Mouse (Mus musculus) thymus, adult 2 months (tissue): Measurements from ENCODE around the gene Wwp2. TPM values are rescaled to one million over a fixed set of nuclear protein-coding genes. Genes with fewer than 3 reads are reported as not detected.

Experiments used
- DNase-seq: peaks from one replicate; pipeline ENCODE4 v3.0.0; 2021
- H3K27ac ChIP-seq: fragments of 200-500 bp; 2 replicates; pipeline ENCODE4 v1.5.1; 2012; ENCODE audit warnings: low read length, control low read depth; ENCODE audit not compliant: control insufficient read depth, insufficient read depth
- H3K27me3 ChIP-seq: fragments of 200-500 bp; 2 replicates; pipeline ENCODE4 v1.6.1; 2012; ENCODE audit warnings: mild to moderate bottlenecking, low read length, moderate library complexity, mixed read lengths; ENCODE audit not compliant: control insufficient read depth, insufficient read depth
- H3K36me3 ChIP-seq: fragments of 200-500 bp; 2 replicates; pipeline ENCODE4 v1.6.1; 2012; ENCODE audit warnings: mild to moderate bottlenecking, low read length, moderate library complexity; ENCODE audit not compliant: control insufficient read depth, insufficient read depth
- H3K4me1 ChIP-seq: fragments of 200-500 bp; replicated peaks from 2 replicates; pipeline ENCODE4 v1.6.1; 2012; ENCODE audit warnings: low read length; ENCODE audit not compliant: control insufficient read depth, insufficient read depth
- H3K4me3 ChIP-seq: fragments of 200-500 bp; 2 replicates; pipeline ENCODE4 v1.5.1; 2012; ENCODE audit warnings: mild to moderate bottlenecking, low read length, control low read depth, moderate library complexity; ENCODE audit not compliant: control insufficient read depth, insufficient read depth
- CTCF ChIP-seq: fragments of 200-500 bp; IDR thresholded peaks from 2 replicates; pipeline ENCODE4 v1.5.1; 2012; ENCODE audit warnings: mild to moderate bottlenecking, control low read depth, low read length, moderate library complexity, borderline replicate concordance; ENCODE audit not compliant: control insufficient read depth, poor library complexity, insufficient read depth; ENCODE audit errors: extremely low read depth
- POLR2A ChIP-seq: fragments of 200-500 bp; IDR thresholded peaks from 2 replicates; pipeline ENCODE4 v1.6.1; 2012; ENCODE audit warnings: mild to moderate bottlenecking, low read length, control low read depth, moderate library complexity; ENCODE audit not compliant: control insufficient read depth, poor library complexity, insufficient read depth; ENCODE audit errors: extremely low read depth
- WGBS: fragments of 180-500 bp; shearing (Covaris S2); methylation state at CpG from one replicate; pipeline ENCODE4 v1.1.7; 2018; 5-methylcytosine and 5-hydroxymethylcytosine counted together
- polyA plus RNA-seq: library from polyadenylated mRNA; depleted of rRNA; stranded (reverse); fragments of >200 nt; gene quantifications from 2 replicates; pipeline ENCODE4 v1.2.3, GENCODE M21; 2012

The Wwp2 gene
- polyA plus RNA-seq, 1 experiment: 79.8 TPM

GRCm38 (mm10) chr8:107480436-107480835 is 44.3 kb downstream of the Wwp2 start:
- 93% methylated on average over 4 of the region's 4 CpGs for WGBS
- Histone ChIP-seq H3K4me1 (no peaks in the 10 kb centered on the region), H3K27me3 (no peaks in the 10 kb centered on the region), H3K4me3 (no peak overlapping the region), H3K36me3 (peaks cover 10% of the 10 kb centered on the region), H3K27ac (no peak overlapping the region)
- TF ChIP-seq CTCF (no peak), POLR2A (no peak)
- no peak for DNase-seq

- Histone ChIP-seq H3K27ac (no peak overlapping the region), H3K4me1 (no peaks in the 10 kb centered on the region), H3K4me3 (no peak overlapping the region), H3K27me3 (no peaks in the 10 kb centered on the region), H3K36me3 (peaks cover 13% of the 10 kb centered on the region)
- WGBS: 93% methylated on average over 8 of the region's 8 CpGs
- DNase-seq: no peak
- TF ChIP-seq POLR2A (no peak), CTCF (no peak)
These were observed 47.1 kb downstream of the Wwp2 start for GRCm38 (mm10) chr8:107483250-107483649.

GRCm38 (mm10) chr8:107484956-107485355 is 48.8 kb downstream of the Wwp2 start:
- DNase-seq: no peak
- Histone ChIP-seq H3K36me3 (peaks cover 13% of the 10 kb centered on the region), H3K27me3 (no peaks in the 10 kb centered on the region), H3K27ac (no peak overlapping the region), H3K4me3 (no peak overlapping the region), H3K4me1 (no peaks in the 10 kb centered on the region)
- no peak for TF ChIP-seq POLR2A
- no peak for TF ChIP-seq CTCF

GRCm38 (mm10) chr8:107488551-107488950 is 52.4 kb downstream of the Wwp2 start:
- Histone ChIP-seq H3K4me3 (no peak overlapping the region), H3K27me3 (no peaks in the 10 kb centered on the region), H3K36me3 (peaks cover 8% of the 10 kb centered on the region), H3K27ac (no peak overlapping the region), H3K4me1 (no peaks in the 10 kb centered on the region)
- 89% methylated on average over 4 of the region's 4 CpGs for WGBS
- no peak for DNase-seq
- TF ChIP-seq POLR2A: no peak
- no peak for TF ChIP-seq CTCF

GRCm38 (mm10) chr8:107489086-107489485 is 52.9 kb downstream of the Wwp2 start:
- no peak overlapping the region for H3K4me3 ChIP-seq
- no peak for DNase-seq
- H3K36me3 ChIP-seq: peaks cover 3% of the 10 kb centered on the region; the same call in 1 of the 2 replicates
- no peak overlapping the region for H3K27ac ChIP-seq
- no peaks in the 10 kb centered on the region for H3K4me1 ChIP-seq
- no peak for TF ChIP-seq CTCF
- TF ChIP-seq POLR2A: no peak
- WGBS: 34% methylated on average over 4 of the region's 4 CpGs
- no peaks in the 10 kb centered on the region for H3K27me3 ChIP-seq

GRCm38 (mm10) chr8:107489921-107490320 is 53.8 kb downstream of the Wwp2 start:
- H3K4me1 ChIP-seq: no peaks in the 10 kb centered on the region
- no peak for DNase-seq
- no peak overlapping the region for H3K27ac ChIP-seq
- WGBS: 80% methylated on average over 5 of the region's 5 CpGs
- TF ChIP-seq POLR2A (no peak), CTCF (no peak)
- no peak overlapping the region for H3K4me3 ChIP-seq
- H3K36me3 ChIP-seq: peaks cover 3% of the 10 kb centered on the region; the same call in 1 of the 2 replicates
- H3K27me3 ChIP-seq: no peaks in the 10 kb centered on the region

GRCm38 (mm10) chr8:107490649-107491048 is 54.5 kb downstream of the Wwp2 start:
- 95% methylated on average over 2 of the region's 2 CpGs for WGBS
- H3K27ac ChIP-seq: no peak overlapping the region
- TF ChIP-seq CTCF: no peak
- TF ChIP-seq POLR2A: no peak
- no peaks in the 10 kb centered on the region for H3K27me3 ChIP-seq
- H3K4me3 ChIP-seq: no peak overlapping the region
- H3K36me3 ChIP-seq: peaks cover 3% of the 10 kb centered on the region; the same call in 1 of the 2 replicates
- H3K4me1 ChIP-seq: no peaks in the 10 kb centered on the region
- DNase-seq: no peak
